Mouse (Mus musculus): Measurements from ENCODE around the gene Nans. TPM values are rescaled to one million over a fixed set of nuclear protein-coding genes. Genes with fewer than 3 reads are reported as not detected.

Gene Nans
- total RNA-seq, 2 experiments from 2014 or later, result 16.6 to 17.6 TPM

Other genes starting within 250 kb of the Nans start
- not detected for gene Foxe1, start 145.6 kb upstream of the Nans start, total RNA-seq (2021)
- 1 to 10 TPM; 3.6 to 4.9 TPM for gene Trmo, start 99.8 kb upstream of the Nans start, total RNA-seq (2021)
- not detected for gene Hemgn, start 75.7 kb upstream of the Nans start, total RNA-seq (2021)
- gene Anp32b, start 38.3 kb upstream of the Nans start, total RNA-seq (2021), result 10 to 100 TPM; 38.3 to 47.4 TPM
- gene Trim14, start 46.9 kb downstream of the Nans start, total RNA-seq (2021), result 1 to 10 TPM; 1.2 to 1.3 TPM
- gene Coro2a, start 113.0 kb downstream of the Nans start, total RNA-seq (2021), result 10 to 100 TPM; 27.2 to 29.4 TPM
- 1 to 10 TPM; 2.7 to 3.8 TPM for gene Tbc1d2, start 161.0 kb downstream of the Nans start, total RNA-seq (2021)